Mouse (Mus musculus): ENCODE results near the gene Olfm4. TPM values are rescaled to one million over a fixed set of nuclear protein-coding genes. Genes with fewer than 3 reads are reported as not detected.
A peak's percentile ranks its signal among the peaks of the same experiment; 100 is the strongest.

Olfm4 gene
- polyA plus RNA-seq, 1 experiment from 2014 or later, result 34.1 TPM

- Histone ChIP-seq H3K9ac (replicated peaks) (no peak overlapping the region), H3K27ac (ENCODE audit: low read depth) (no peak overlapping the region), H3K4me1 (ENCODE audit: insufficient read depth) (no peaks in the 10 kb centered on the region), H3K4me2 (ENCODE audit: low read depth, low read length) (no peak overlapping the region), H3K4me3 (ENCODE audit: low read depth, low read length) (no peak overlapping the region), H3K9me3 (ENCODE audit: low read length) (no peaks in the 10 kb centered on the region), H3K36me3 (replicated peaks; ENCODE audit: insufficient read depth, low read length) (no peaks in the 10 kb centered on the region), H3K27me3 (ENCODE audit: insufficient read depth, low read length) (no peaks in the 10 kb centered on the region)
- no peak for DNase-seq
- TF ChIP-seq CTCF (IDR thresholded peaks at IDR 0.05; ENCODE audit: low read depth) (no peak), EP300 (IDR thresholded peaks at IDR 0.05; ENCODE audit: low read depth) (no peak)
- ATAC-seq, result no peak
- WGBS (ENCODE audit: insufficient replicate concordance), result 72% methylated on average over 4 of the region's 4 CpGs
Observed at GRCm38 (mm10) chr14:79961187-79961586, 22.7 kb upstream of the Olfm4 start.

- TF ChIP-seq CTCF (IDR thresholded peaks at IDR 0.05; ENCODE audit: low read depth), result no peak
Observed at GRCm38 (mm10) chr14:79961602-79962001, 22.3 kb upstream of the Olfm4 start.

GRCm38 (mm10) chr14:79970165-79970564 lies 13.7 kb upstream of the Olfm4 start:
- DNase-seq, result no peak
- Histone ChIP-seq H3K9ac (replicated peaks) (no peak overlapping the region), H3K36me3 (replicated peaks; ENCODE audit: insufficient read depth, low read length) (no peaks in the 10 kb centered on the region), H3K27ac (ENCODE audit: low read depth) (no peak overlapping the region), H3K9me3 (ENCODE audit: low read length) (no peaks in the 10 kb centered on the region), H3K27me3 (ENCODE audit: insufficient read depth, low read length) (no peaks in the 10 kb centered on the region), H3K4me2 (ENCODE audit: low read depth, low read length) (no peak overlapping the region), H3K4me1 (ENCODE audit: insufficient read depth) (no peaks in the 10 kb centered on the region), H3K4me3 (ENCODE audit: low read depth, low read length) (no peak overlapping the region)
- TF ChIP-seq CTCF (IDR thresholded peaks at IDR 0.05; ENCODE audit: low read depth) (no peak), EP300 (IDR thresholded peaks at IDR 0.05; ENCODE audit: low read depth) (no peak)
- 54% methylated on average over 3 of the region's 3 CpGs for WGBS (ENCODE audit: insufficient replicate concordance)
- no peak for ATAC-seq

More at GRCm38 (mm10) chr14:79961602-79962001, 22.3 kb upstream of the Olfm4 start:
- Histone ChIP-seq H3K27ac (ENCODE audit: low read depth) (no peak overlapping the region), H3K9me3 (ENCODE audit: low read length) (no peaks in the 10 kb centered on the region), H3K27me3 (ENCODE audit: insufficient read depth, low read length) (no peaks in the 10 kb centered on the region), H3K4me2 (ENCODE audit: low read depth, low read length) (no peak overlapping the region), H3K9ac (replicated peaks) (no peak overlapping the region), H3K4me1 (ENCODE audit: insufficient read depth) (no peaks in the 10 kb centered on the region), H3K36me3 (replicated peaks; ENCODE audit: insufficient read depth, low read length) (no peaks in the 10 kb centered on the region), H3K4me3 (ENCODE audit: low read depth, low read length) (no peak overlapping the region)
- DNase-seq (no peak), ATAC-seq (no peak)
- WGBS (ENCODE audit: insufficient replicate concordance), result 78% methylated on average over 2 of the region's 2 CpGs

DNA sequence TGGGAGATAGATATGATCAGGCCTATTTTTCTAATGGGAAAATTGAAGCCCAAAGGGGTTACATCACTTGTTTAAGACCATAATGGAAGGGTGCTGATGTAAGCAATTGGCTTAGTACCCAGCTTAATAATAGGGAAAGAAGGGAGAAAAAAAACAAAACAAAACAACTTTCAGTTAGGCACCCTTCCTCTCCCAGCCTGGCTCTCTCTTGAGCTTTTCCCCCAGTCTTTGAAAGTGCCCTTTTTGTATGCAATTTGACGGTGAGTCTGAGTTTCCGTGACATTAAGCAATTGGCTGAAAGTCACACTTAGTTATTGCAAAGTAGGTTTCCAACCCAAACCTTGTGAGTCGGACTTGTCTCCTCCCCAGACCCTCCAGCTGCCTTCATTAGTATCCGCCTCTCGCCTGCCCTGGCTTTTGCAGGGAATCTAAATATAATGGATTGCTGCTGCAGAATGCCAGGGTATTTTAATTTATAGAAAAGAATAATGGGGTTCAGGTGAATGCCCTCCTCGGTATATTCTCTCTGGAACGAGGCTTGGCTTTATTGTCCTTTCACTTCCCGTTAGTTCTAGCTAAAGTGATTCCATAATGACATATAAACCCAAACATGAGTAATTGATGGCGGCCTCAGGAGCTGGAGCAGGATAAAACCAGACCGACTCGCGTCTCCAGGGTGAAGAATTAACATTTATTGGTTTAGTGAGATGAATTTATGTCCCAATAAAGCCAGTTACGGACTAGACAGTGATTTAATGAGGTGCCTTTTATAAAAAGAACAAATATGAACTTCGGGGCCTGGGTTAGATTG lies 12.7 kb upstream of the Olfm4 start:
- no peak overlapping the region for H3K4me2 ChIP-seq (ENCODE audit: low read depth, low read length)
- TF ChIP-seq CTCF (IDR thresholded peaks at IDR 0.05; ENCODE audit: low read depth) (no peak), EP300 (IDR thresholded peaks at IDR 0.05; ENCODE audit: low read depth) (no peak)
- 77% methylated on average over 14 of the region's 14 CpGs for WGBS (ENCODE audit: insufficient replicate concordance)
- no peak overlapping the region for H3K27ac ChIP-seq (ENCODE audit: low read depth)
- H3K4me1 ChIP-seq (ENCODE audit: insufficient read depth), result no peaks in the 10 kb centered on the region
- no peaks in the 10 kb centered on the region for H3K27me3 ChIP-seq (ENCODE audit: insufficient read depth, low read length)
- H3K4me3 ChIP-seq (ENCODE audit: low read depth, low read length), result no peak overlapping the region
- no peaks in the 10 kb centered on the region for H3K36me3 ChIP-seq (replicated peaks; ENCODE audit: insufficient read depth, low read length)
- ATAC-seq (no peak), DNase-seq (no peak)
- H3K9ac ChIP-seq (replicated peaks), result no peak overlapping the region
- no peaks in the 10 kb centered on the region for H3K9me3 ChIP-seq (ENCODE audit: low read length)

GRCm38 (mm10) chr14:79981437-79981836 lies 2.4 kb upstream of the Olfm4 start:
- Histone ChIP-seq H3K36me3 (replicated peaks; ENCODE audit: insufficient read depth, low read length) (no peaks in the 10 kb centered on the region), H3K4me2 (ENCODE audit: low read depth, low read length) (no peak overlapping the region), H3K4me3 (ENCODE audit: low read depth, low read length) (no peak overlapping the region), H3K4me1 (ENCODE audit: insufficient read depth) (no peaks in the 10 kb centered on the region), H3K27ac (ENCODE audit: low read depth) (no peak overlapping the region), H3K9me3 (ENCODE audit: low read length) (no peaks in the 10 kb centered on the region), H3K27me3 (ENCODE audit: insufficient read depth, low read length) (no peaks in the 10 kb centered on the region), H3K9ac (replicated peaks) (no peak overlapping the region)
- TF ChIP-seq CTCF (IDR thresholded peaks at IDR 0.05; ENCODE audit: low read depth), result no peak
- no peak for DNase-seq
- no peak for ATAC-seq
- WGBS (ENCODE audit: insufficient replicate concordance), result 69% methylated on average over 4 of the region's 4 CpGs

- DNase-seq, result peak; percentile 33
- 75% methylated on average over 7 of the region's 7 CpGs for WGBS (ENCODE audit: insufficient replicate concordance)
- no peak overlapping the region for H3K9ac ChIP-seq (replicated peaks)
- H3K4me2 ChIP-seq (ENCODE audit: low read depth, low read length), result no peak overlapping the region
- H3K4me1 ChIP-seq (ENCODE audit: insufficient read depth), result no peaks in the 10 kb centered on the region
- peak; percentile 51; the same call in 1 of the 2 replicates for ATAC-seq
- TF ChIP-seq CTCF (IDR thresholded peaks at IDR 0.05; ENCODE audit: low read depth) (no peak), EP300 (IDR thresholded peaks at IDR 0.05; ENCODE audit: low read depth) (no peak)
- H3K9me3 ChIP-seq (ENCODE audit: low read length), result no peaks in the 10 kb centered on the region
- no peak overlapping the region for H3K4me3 ChIP-seq (ENCODE audit: low read depth, low read length)
- H3K27me3 ChIP-seq (ENCODE audit: insufficient read depth, low read length), result no peaks in the 10 kb centered on the region
- no peak overlapping the region for H3K27ac ChIP-seq (ENCODE audit: low read depth)
- no peaks in the 10 kb centered on the region for H3K36me3 ChIP-seq (replicated peaks; ENCODE audit: insufficient read depth, low read length)
Observed at GRCm38 (mm10) chr14:79985137-79985670, 1.3 kb downstream of the Olfm4 start.
